Mouse (Mus musculus): ENCODE measurements around the gene Tmem145.
"Not testable (repeated sequence)": the region's sequence is repeated elsewhere in the genome, so short reads cannot be mapped to it uniquely, and the experiment has no call there.

Gene Tmem145

GRCm38 (mm10) chr7:25317446-25317999, 11.6 kb downstream of the Tmem145 start:
- no peak for DNase-seq (ENCODE audit: low read depth in 2 of 2, low spot score in 2 of 2)

- DNase-seq (ENCODE audit: low read depth in 2 of 2, low spot score in 2 of 2), result no peak
Measured at GRCm38 (mm10) chr7:25322058-25322484, 16.2 kb downstream of the Tmem145 start.

GRCm38 (mm10) chr7:25323219-25323618, 17.3 kb downstream of the Tmem145 start:
- DNase-seq (ENCODE audit: low read depth in 2 of 2, low spot score in 2 of 2), result no peak

- DNase-seq (ENCODE audit: low read depth in 2 of 2, low spot score in 2 of 2), result not testable (repeated sequence)
Measured at GRCm38 (mm10) chr7:25325431-25325830, 19.5 kb downstream of the Tmem145 start.

- DNase-seq (ENCODE audit: low read depth in 2 of 2, low spot score in 2 of 2), result no peak
Measured at GRCm38 (mm10) chr7:25326233-25326632, 20.3 kb downstream of the Tmem145 start.

GRCm38 (mm10) chr7:25333596-25334307, 27.8 kb downstream of the Tmem145 start:
- DNase-seq (ENCODE audit: low read depth in 2 of 2, low spot score in 2 of 2), result peak; percentile 60 to 67

- DNase-seq (ENCODE audit: low read depth in 2 of 2, low spot score in 2 of 2), result no peak
Measured at GRCm38 (mm10) chr7:25334472-25334871, 28.6 kb downstream of the Tmem145 start.

- no peak for DNase-seq (ENCODE audit: low read depth in 2 of 2, low spot score in 2 of 2)
Measured at GRCm38 (mm10) chr7:25339329-25339728, 33.4 kb downstream of the Tmem145 start.

- no peak for DNase-seq (ENCODE audit: low read depth in 2 of 2, low spot score in 2 of 2)
Measured at GRCm38 (mm10) chr7:25341000-25341784, 35.3 kb downstream of the Tmem145 start.

- DNase-seq (ENCODE audit: low read depth in 2 of 2, low spot score in 2 of 2), result no peak
Measured at GRCm38 (mm10) chr7:25348861-25349260, 43.0 kb downstream of the Tmem145 start.

GRCm38 (mm10) chr7:25358721-25359206, 52.9 kb downstream of the Tmem145 start:
- no peak for DNase-seq (ENCODE audit: low read depth in 2 of 2, low spot score in 2 of 2)

- no peak for DNase-seq (ENCODE audit: low read depth in 2 of 2, low spot score in 2 of 2)
Measured at GRCm38 (mm10) chr7:25363151-25363550, 57.2 kb downstream of the Tmem145 start.

GRCm38 (mm10) chr7:25363632-25364031, 57.7 kb downstream of the Tmem145 start:
- no peak for DNase-seq (ENCODE audit: low read depth in 2 of 2, low spot score in 2 of 2)

Measured in CD8-positive naive resting alpha-beta T cell, adult 2 months (primary cell).